Mouse (Mus musculus): ENCODE measurements around the gene Tom1l2. TPM values are rescaled to one million over a fixed set of nuclear protein-coding genes. Genes with fewer than 3 reads are reported as not detected.
A peak's percentile ranks its signal among the peaks of the same experiment; 100 is the strongest.

The Tom1l2 gene
- polyA plus RNA-seq, 1 experiment from 2014 or later: 10.6 TPM

- DNase-seq (ENCODE audit: low spot score) (peak; percentile 69), ATAC-seq (ENCODE audit: insufficient number of reproducible peaks, low FRiP score, low TSS enrichment, low read depth) (no peak)
- Histone ChIP-seq H3K4me1 (ENCODE audit: control insufficient read depth, insufficient read depth, low read length) (no peaks in the 10 kb centered on the region), H3K36me3 (ENCODE audit: control insufficient read depth, insufficient read depth, low read length) (no peaks in the 10 kb centered on the region; the same call in 1 of the 2 replicates), H3K27me3 (ENCODE audit: control insufficient read depth, insufficient read depth, low read length) (no peaks in the 10 kb centered on the region), H3K9me3 (ENCODE audit: control insufficient read depth, low read length) (no peaks in the 10 kb centered on the region), H3K4me2 (ENCODE audit: low read depth, severe bottlenecking) (no peak overlapping the region), H3K9ac (ENCODE audit: low read length) (no peak overlapping the region), H3K4me3 (ENCODE audit: low read depth, low read length) (no peak overlapping the region), H3K27ac (replicated peaks; ENCODE audit: low read depth, low read length) (no peak overlapping the region)
- WGBS: 67% methylated on average over 4 of the region's 4 CpGs
Measured at GRCm38 (mm10) chr11:60338291-60338690, 14.4 kb downstream of the Tom1l2 start.

DNA sequence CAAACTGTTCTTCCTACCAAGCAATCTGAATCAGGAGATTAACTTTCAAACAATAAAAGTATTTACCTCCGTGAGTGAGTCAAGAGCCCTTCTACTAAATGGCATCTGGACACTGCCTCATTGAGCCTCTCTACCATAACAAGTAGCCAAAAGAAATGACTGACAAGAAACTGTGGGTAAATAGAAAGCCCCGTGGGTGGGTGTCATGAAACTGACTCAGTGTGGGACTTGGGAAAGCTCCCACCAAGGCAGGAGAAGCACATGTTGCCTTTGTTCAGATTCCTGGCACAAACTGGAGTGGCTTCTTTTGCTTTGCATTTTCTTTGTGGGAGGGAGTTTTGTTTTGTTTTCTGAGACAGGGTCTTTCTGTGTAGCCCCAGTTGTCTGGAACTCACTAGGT is 16.9 kb downstream of the Tom1l2 start:
- H3K9me3 ChIP-seq (ENCODE audit: control insufficient read depth, low read length): no peaks in the 10 kb centered on the region
- no peak overlapping the region for H3K4me2 ChIP-seq (ENCODE audit: low read depth, severe bottlenecking)
- H3K4me3 ChIP-seq (ENCODE audit: low read depth, low read length): no peak overlapping the region
- H3K36me3 ChIP-seq (ENCODE audit: control insufficient read depth, insufficient read depth, low read length): no peaks in the 10 kb centered on the region; the same call in 1 of the 2 replicates
- DNase-seq (ENCODE audit: low spot score): no peak
- no peaks in the 10 kb centered on the region for H3K27me3 ChIP-seq (ENCODE audit: control insufficient read depth, insufficient read depth, low read length)
- no peak overlapping the region for H3K27ac ChIP-seq (replicated peaks; ENCODE audit: low read depth, low read length)
- WGBS: 88% methylated on average over 2 of the region's 2 CpGs
- H3K9ac ChIP-seq (ENCODE audit: low read length): no peak overlapping the region
- no peak for ATAC-seq (ENCODE audit: insufficient number of reproducible peaks, low FRiP score, low TSS enrichment, low read depth)
- no peaks in the 10 kb centered on the region for H3K4me1 ChIP-seq (ENCODE audit: control insufficient read depth, insufficient read depth, low read length)

GRCm38 (mm10) chr11:60334124-60334523 is 18.6 kb downstream of the Tom1l2 start:
- H3K4me3 ChIP-seq (ENCODE audit: low read depth, low read length): no peak overlapping the region
- no peak overlapping the region for H3K9ac ChIP-seq (ENCODE audit: low read length)
- H3K9me3 ChIP-seq (ENCODE audit: control insufficient read depth, low read length): no peaks in the 10 kb centered on the region
- no peaks in the 10 kb centered on the region for H3K4me1 ChIP-seq (ENCODE audit: control insufficient read depth, insufficient read depth, low read length)
- no peak overlapping the region for H3K27ac ChIP-seq (replicated peaks; ENCODE audit: low read depth, low read length)
- no peaks in the 10 kb centered on the region; the same call in 1 of the 2 replicates for H3K36me3 ChIP-seq (ENCODE audit: control insufficient read depth, insufficient read depth, low read length)
- DNase-seq (ENCODE audit: low spot score) (no peak), ATAC-seq (ENCODE audit: insufficient number of reproducible peaks, low FRiP score, low TSS enrichment, low read depth) (no peak)
- H3K27me3 ChIP-seq (ENCODE audit: control insufficient read depth, insufficient read depth, low read length): no peaks in the 10 kb centered on the region
- no peak overlapping the region for H3K4me2 ChIP-seq (ENCODE audit: low read depth, severe bottlenecking)
- 80% methylated on average over 3 of the region's 3 CpGs for WGBS

DNA sequence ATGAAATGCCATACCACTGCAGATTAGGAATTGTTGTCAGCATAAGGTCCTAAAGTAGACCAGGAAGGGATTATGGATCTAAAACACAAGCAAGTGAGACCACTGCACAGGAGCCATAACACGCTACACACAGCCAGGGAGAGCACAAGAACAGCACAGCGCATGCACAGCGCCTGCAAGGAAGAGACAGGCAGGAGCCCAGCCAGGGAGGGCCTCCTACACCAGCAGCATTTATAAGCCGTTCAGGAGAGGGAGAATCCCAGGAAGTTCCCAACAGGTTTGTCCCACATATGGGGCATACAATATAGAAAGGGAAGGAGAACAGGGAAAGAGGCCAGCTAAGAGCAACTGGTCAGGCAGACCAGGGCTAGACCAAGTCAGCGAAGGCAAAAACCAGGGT is 19.2 kb downstream of the Tom1l2 start:
- DNase-seq (ENCODE audit: low spot score) (no peak), ATAC-seq (ENCODE audit: insufficient number of reproducible peaks, low FRiP score, low TSS enrichment, low read depth) (no peak)
- Histone ChIP-seq H3K36me3 (ENCODE audit: control insufficient read depth, insufficient read depth, low read length) (no peaks in the 10 kb centered on the region; the same call in 1 of the 2 replicates), H3K9ac (ENCODE audit: low read length) (no peak overlapping the region), H3K4me1 (ENCODE audit: control insufficient read depth, insufficient read depth, low read length) (no peaks in the 10 kb centered on the region), H3K27me3 (ENCODE audit: control insufficient read depth, insufficient read depth, low read length) (no peaks in the 10 kb centered on the region), H3K4me2 (ENCODE audit: low read depth, severe bottlenecking) (no peak overlapping the region), H3K27ac (replicated peaks; ENCODE audit: low read depth, low read length) (no peak overlapping the region), H3K4me3 (ENCODE audit: low read depth, low read length) (no peak overlapping the region), H3K9me3 (ENCODE audit: control insufficient read depth, low read length) (no peaks in the 10 kb centered on the region)
- 87% methylated on average over 5 of the region's 5 CpGs for WGBS

DNA sequence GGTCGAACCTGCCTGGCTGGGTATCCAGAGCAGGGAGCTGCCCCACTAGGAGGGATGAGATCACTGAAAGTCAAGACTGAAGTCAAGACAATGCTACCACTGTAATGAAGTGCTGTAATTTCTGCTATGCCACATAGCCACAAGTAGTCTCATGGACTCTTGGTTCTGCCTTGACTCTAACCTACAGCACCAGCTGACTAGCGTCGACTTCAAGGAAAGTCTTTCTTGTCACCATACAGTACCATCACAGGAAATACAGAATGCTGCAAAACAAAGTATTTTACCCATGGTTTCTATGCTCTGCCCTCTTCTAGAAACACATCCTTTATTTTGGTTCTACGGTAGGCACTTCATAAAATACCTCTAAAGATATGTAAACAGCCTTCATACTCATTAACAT is 22.2 kb downstream of the Tom1l2 start:
- no peak overlapping the region for H3K27ac ChIP-seq (replicated peaks; ENCODE audit: low read depth, low read length)
- no peaks in the 10 kb centered on the region for H3K27me3 ChIP-seq (ENCODE audit: control insufficient read depth, insufficient read depth, low read length)
- H3K4me3 ChIP-seq (ENCODE audit: low read depth, low read length): no peak overlapping the region
- H3K9ac ChIP-seq (ENCODE audit: low read length): no peak overlapping the region
- no peak for DNase-seq (ENCODE audit: low spot score)
- no peak for ATAC-seq (ENCODE audit: insufficient number of reproducible peaks, low FRiP score, low TSS enrichment, low read depth)
- 89% methylated on average over 4 of the region's 4 CpGs for WGBS
- H3K4me1 ChIP-seq (ENCODE audit: control insufficient read depth, insufficient read depth, low read length): no peaks in the 10 kb centered on the region
- H3K36me3 ChIP-seq (ENCODE audit: control insufficient read depth, insufficient read depth, low read length): no peaks in the 10 kb centered on the region
- H3K9me3 ChIP-seq (ENCODE audit: control insufficient read depth, low read length): no peaks in the 10 kb centered on the region
- no peak overlapping the region for H3K4me2 ChIP-seq (ENCODE audit: low read depth, severe bottlenecking)

DNA sequence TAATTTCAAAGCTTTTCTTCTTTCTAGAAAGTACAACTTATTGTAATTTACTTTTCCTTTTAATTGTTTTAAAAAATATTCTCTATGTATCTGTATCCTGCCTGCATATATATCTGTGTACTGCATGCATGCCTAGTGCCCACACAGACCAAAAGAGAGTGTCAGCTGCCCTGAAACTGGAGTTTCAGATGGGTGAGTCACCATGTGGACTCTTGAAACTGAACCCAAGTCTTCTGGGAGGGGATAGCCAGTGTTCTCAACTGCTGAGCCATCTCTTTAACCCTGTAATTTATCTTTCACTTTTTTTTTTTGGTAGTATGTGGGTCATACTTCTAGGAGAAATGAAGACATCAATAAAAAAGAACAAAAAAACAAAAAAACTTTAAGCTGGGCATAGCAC is 29.0 kb downstream of the Tom1l2 start:
- H3K27me3 ChIP-seq (ENCODE audit: control insufficient read depth, insufficient read depth, low read length): no peaks in the 10 kb centered on the region
- no peak for DNase-seq (ENCODE audit: low spot score)
- no peaks in the 10 kb centered on the region for H3K9me3 ChIP-seq (ENCODE audit: control insufficient read depth, low read length)
- no peaks in the 10 kb centered on the region for H3K36me3 ChIP-seq (ENCODE audit: control insufficient read depth, insufficient read depth, low read length)
- H3K4me1 ChIP-seq (ENCODE audit: control insufficient read depth, insufficient read depth, low read length): no peaks in the 10 kb centered on the region
- no peak overlapping the region for H3K27ac ChIP-seq (replicated peaks; ENCODE audit: low read depth, low read length)
- no peak overlapping the region for H3K9ac ChIP-seq (ENCODE audit: low read length)
- no peak overlapping the region for H3K4me2 ChIP-seq (ENCODE audit: low read depth, severe bottlenecking)
- H3K4me3 ChIP-seq (ENCODE audit: low read depth, low read length): no peak overlapping the region
- ATAC-seq (ENCODE audit: insufficient number of reproducible peaks, low FRiP score, low TSS enrichment, low read depth): no peak

DNA sequence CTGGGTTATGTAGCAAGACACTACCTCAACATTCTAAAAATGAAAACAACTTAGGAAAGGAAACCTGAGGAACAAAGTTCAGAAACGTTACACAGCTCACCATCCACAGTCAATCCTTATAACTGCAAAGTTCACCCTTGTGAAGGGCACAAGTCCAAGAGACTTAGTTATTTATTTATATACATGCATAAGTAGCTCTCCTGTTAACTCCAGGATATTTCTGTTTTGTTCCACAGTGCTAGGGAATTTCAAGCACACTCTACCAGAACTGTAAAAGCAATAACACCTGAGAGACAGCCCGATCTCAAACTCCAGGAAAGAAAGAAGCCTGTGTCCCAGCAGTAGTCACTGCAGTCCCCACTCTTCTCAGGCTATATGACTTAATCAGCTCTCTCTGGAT is 31.3 kb downstream of the Tom1l2 start:
- H3K9ac ChIP-seq (ENCODE audit: low read length): no peak overlapping the region
- no peaks in the 10 kb centered on the region for H3K9me3 ChIP-seq (ENCODE audit: control insufficient read depth, low read length)
- H3K27ac ChIP-seq (replicated peaks; ENCODE audit: low read depth, low read length): no peak overlapping the region
- DNase-seq (ENCODE audit: low spot score) (no peak), ATAC-seq (ENCODE audit: insufficient number of reproducible peaks, low FRiP score, low TSS enrichment, low read depth) (no peak)
- H3K4me1 ChIP-seq (ENCODE audit: control insufficient read depth, insufficient read depth, low read length): no peaks in the 10 kb centered on the region
- H3K4me3 ChIP-seq (ENCODE audit: low read depth, low read length): no peak overlapping the region
- no peak overlapping the region for H3K4me2 ChIP-seq (ENCODE audit: low read depth, severe bottlenecking)
- H3K27me3 ChIP-seq (ENCODE audit: control insufficient read depth, insufficient read depth, low read length): no peaks in the 10 kb centered on the region
- WGBS: 82% methylated on average over 2 of the region's 2 CpGs
- H3K36me3 ChIP-seq (ENCODE audit: control insufficient read depth, insufficient read depth, low read length): no peaks in the 10 kb centered on the region

- Histone ChIP-seq H3K9ac (ENCODE audit: low read length) (no peak overlapping the region), H3K36me3 (ENCODE audit: control insufficient read depth, insufficient read depth, low read length) (no peaks in the 10 kb centered on the region), H3K9me3 (ENCODE audit: control insufficient read depth, low read length) (no peaks in the 10 kb centered on the region), H3K27me3 (ENCODE audit: control insufficient read depth, insufficient read depth, low read length) (no peaks in the 10 kb centered on the region), H3K4me1 (ENCODE audit: control insufficient read depth, insufficient read depth, low read length) (no peaks in the 10 kb centered on the region), H3K4me3 (ENCODE audit: low read depth, low read length) (no peak overlapping the region), H3K4me2 (ENCODE audit: low read depth, severe bottlenecking) (no peak overlapping the region), H3K27ac (replicated peaks; ENCODE audit: low read depth, low read length) (no peak overlapping the region)
- WGBS: 68% methylated on average over 8 of the region's 8 CpGs
- DNase-seq (ENCODE audit: low spot score) (no peak), ATAC-seq (ENCODE audit: insufficient number of reproducible peaks, low FRiP score, low TSS enrichment, low read depth) (no peak)
Measured at GRCm38 (mm10) chr11:60320426-60321037, 32.2 kb downstream of the Tom1l2 start.

All from limb, embryonic 11.5 days (tissue).